Mouse (Mus musculus): Measurements from ENCODE around the gene Nrarp. TPM values are rescaled to one million over a fixed set of nuclear protein-coding genes. Genes with fewer than 3 reads are reported as not detected.

The Nrarp gene
- polyA plus RNA-seq, 1 experiment from 2014 or later, result 16.8 TPM

- peaks cover 49% of the 10 kb centered on the region for H3K4me1 ChIP-seq
- no peaks in the 10 kb centered on the region; the same call in 1 of the 2 replicates for H3K27me3 ChIP-seq (replicated peaks)
- 87% methylated on average over 4 of the region's 4 CpGs for WGBS
- H3K9me3 ChIP-seq (replicated peaks), result no peaks in the 10 kb centered on the region
- no peak overlapping the region for H3K4me3 ChIP-seq (replicated peaks)
- no peak overlapping the region for H3K4me2 ChIP-seq
- H3K27ac ChIP-seq (replicated peaks), result no peak overlapping the region
- H3K9ac ChIP-seq (replicated peaks), result no peak overlapping the region
- H3K36me3 ChIP-seq, result no peaks in the 10 kb centered on the region
- ATAC-seq (ENCODE audit: low FRiP score), result no peak
Measured at GRCm38 (mm10) chr2:25175690-25176078, 4.9 kb upstream of the Nrarp start.

GRCm38 (mm10) chr2:25176573-25176972 lies 4.0 kb upstream of the Nrarp start:
- ATAC-seq (ENCODE audit: low FRiP score), result no peak
- H3K27me3 ChIP-seq (replicated peaks), result no peaks in the 10 kb centered on the region; the same call in 1 of the 2 replicates
- WGBS, result 60% methylated on average over 6 of the region's 6 CpGs
- peak overlapping the region; percentile 32 for H3K4me2 ChIP-seq
- H3K36me3 ChIP-seq, result no peaks in the 10 kb centered on the region
- no peak overlapping the region for H3K4me3 ChIP-seq (replicated peaks)
- no peaks in the 10 kb centered on the region for H3K9me3 ChIP-seq (replicated peaks)
- peak overlapping the region; percentile 80 for H3K27ac ChIP-seq (replicated peaks)
- H3K9ac ChIP-seq (replicated peaks), result 0 out of 2 replicates have a peak overlapping the region, but pooled peaks have one; percentile 14
- peaks cover 53% of the 10 kb centered on the region for H3K4me1 ChIP-seq

- H3K36me3 ChIP-seq, result no peaks in the 10 kb centered on the region
- 0 out of 2 replicates have a peak overlapping the region, but pooled peaks have one; percentile 8 for H3K9ac ChIP-seq (replicated peaks)
- H3K9me3 ChIP-seq (replicated peaks), result no peaks in the 10 kb centered on the region
- H3K4me3 ChIP-seq (replicated peaks), result peak overlapping the region; percentile 12; the same call in 1 of the 2 replicates
- no peak for ATAC-seq (ENCODE audit: low FRiP score)
- H3K4me2 ChIP-seq, result peak overlapping the region; percentile 32
- H3K4me1 ChIP-seq, result peaks cover 58% of the 10 kb centered on the region
- 26% methylated on average over 4 of the region's 4 CpGs for WGBS
- H3K27me3 ChIP-seq (replicated peaks), result no peaks in the 10 kb centered on the region; the same call in 1 of the 2 replicates
- H3K27ac ChIP-seq (replicated peaks), result peak overlapping the region; percentile 80
Measured at GRCm38 (mm10) chr2:25177076-25177475, 3.5 kb upstream of the Nrarp start.

- H3K27me3 ChIP-seq (replicated peaks), result no peaks in the 10 kb centered on the region; the same call in 1 of the 2 replicates
- peak overlapping the region; percentile 12; the same call in 1 of the 2 replicates for H3K4me3 ChIP-seq (replicated peaks)
- peak overlapping the region; percentile 32 for H3K4me2 ChIP-seq
- 6% methylated on average over 6 of the region's 6 CpGs for WGBS
- no peaks in the 10 kb centered on the region for H3K9me3 ChIP-seq (replicated peaks)
- H3K36me3 ChIP-seq, result no peaks in the 10 kb centered on the region
- H3K9ac ChIP-seq (replicated peaks), result no peak overlapping the region
- peaks cover 63% of the 10 kb centered on the region for H3K4me1 ChIP-seq
- peak overlapping the region; percentile 80 for H3K27ac ChIP-seq (replicated peaks)
- ATAC-seq (ENCODE audit: low FRiP score), result peak; percentile 23
Measured at GRCm38 (mm10) chr2:25177685-25178084, 2.9 kb upstream of the Nrarp start.

- Histone ChIP-seq H3K9me3 (replicated peaks) (no peaks in the 10 kb centered on the region), H3K27me3 (replicated peaks) (no peaks in the 10 kb centered on the region; the same call in 1 of the 2 replicates), H3K4me1 (peaks cover 68% of the 10 kb centered on the region), H3K4me2 (peak overlapping the region; percentile 32), H3K9ac (replicated peaks) (no peak overlapping the region), H3K36me3 (no peaks in the 10 kb centered on the region), H3K27ac (replicated peaks) (peak overlapping the region; percentile 80), H3K4me3 (replicated peaks) (no peak overlapping the region)
- WGBS, result 15% methylated on average over 10 of the region's 10 CpGs
- no peak for ATAC-seq (ENCODE audit: low FRiP score)
Measured at GRCm38 (mm10) chr2:25178285-25178972, 2.1 kb upstream of the Nrarp start.

- Histone ChIP-seq H3K9me3 (replicated peaks) (no peaks in the 10 kb centered on the region), H3K4me2 (peak overlapping the region; percentile 89), H3K27me3 (replicated peaks) (no peaks in the 10 kb centered on the region; the same call in 1 of the 2 replicates), H3K4me3 (replicated peaks) (peak overlapping the region; percentile 62), H3K9ac (replicated peaks) (0 out of 2 replicates have a peak overlapping the region, but pooled peaks have one; percentile 30), H3K36me3 (no peaks in the 10 kb centered on the region), H3K4me1 (peaks cover 79% of the 10 kb centered on the region), H3K27ac (replicated peaks) (peak overlapping the region; percentile 81)
- 18% methylated on average over 15 of the region's 15 CpGs for WGBS
- no peak for ATAC-seq (ENCODE audit: low FRiP score)
Measured at GRCm38 (mm10) chr2:25179566-25180217, 866 bp upstream of the Nrarp start.

GRCm38 (mm10) chr2:25180973-25181890 lies 674 bp downstream of the Nrarp start:
- Histone ChIP-seq H3K4me1 (peaks cover 87% of the 10 kb centered on the region), H3K9me3 (replicated peaks) (no peaks in the 10 kb centered on the region), H3K4me3 (replicated peaks) (peak overlapping the region; percentile 62), H3K27me3 (replicated peaks) (no peaks in the 10 kb centered on the region; the same call in 1 of the 2 replicates), H3K36me3 (no peaks in the 10 kb centered on the region), H3K9ac (replicated peaks) (peak overlapping the region; percentile 57), H3K4me2 (peak overlapping the region; percentile 89), H3K27ac (replicated peaks) (peak overlapping the region; percentile 81)
- ATAC-seq (ENCODE audit: low FRiP score), result peak; percentile 42
- under 1% methylated on average over 100 of the region's 100 CpGs for WGBS

- Histone ChIP-seq H3K9me3 (replicated peaks) (no peaks in the 10 kb centered on the region), H3K27ac (replicated peaks) (peak overlapping the region; percentile 81), H3K4me3 (replicated peaks) (peak overlapping the region; percentile 62), H3K9ac (replicated peaks) (peak overlapping the region; percentile 57), H3K36me3 (no peaks in the 10 kb centered on the region), H3K4me1 (peaks cover 84% of the 10 kb centered on the region), H3K27me3 (replicated peaks) (no peaks in the 10 kb centered on the region; the same call in 1 of the 2 replicates), H3K4me2 (peak overlapping the region; percentile 89)
- 0% methylated on average over 17 of the region's 17 CpGs for WGBS
- ATAC-seq (ENCODE audit: low FRiP score), result no peak
Measured at GRCm38 (mm10) chr2:25181891-25182397, 1.4 kb downstream of the Nrarp start.

GRCm38 (mm10) chr2:25182664-25183063 lies 2.1 kb downstream of the Nrarp start:
- no peaks in the 10 kb centered on the region for H3K9me3 ChIP-seq (replicated peaks)
- no peaks in the 10 kb centered on the region; the same call in 1 of the 2 replicates for H3K27me3 ChIP-seq (replicated peaks)
- WGBS, result 7% methylated on average over 6 of the region's 6 CpGs
- peaks cover 77% of the 10 kb centered on the region for H3K4me1 ChIP-seq
- peak overlapping the region; percentile 89 for H3K4me2 ChIP-seq
- H3K4me3 ChIP-seq (replicated peaks), result peak overlapping the region; percentile 62
- H3K9ac ChIP-seq (replicated peaks), result peak overlapping the region; percentile 26; the same call in 1 of the 2 replicates
- 0 out of 2 replicates have a peak overlapping the region, but pooled peaks have one; percentile 11 for H3K27ac ChIP-seq (replicated peaks)
- H3K36me3 ChIP-seq, result no peaks in the 10 kb centered on the region
- no peak for ATAC-seq (ENCODE audit: low FRiP score)

- no peaks in the 10 kb centered on the region for H3K36me3 ChIP-seq
- no peaks in the 10 kb centered on the region for H3K9me3 ChIP-seq (replicated peaks)
- H3K4me2 ChIP-seq, result peak overlapping the region; percentile 89
- no peak for ATAC-seq (ENCODE audit: low FRiP score)
- H3K27me3 ChIP-seq (replicated peaks), result no peaks in the 10 kb centered on the region; the same call in 1 of the 2 replicates
- H3K4me3 ChIP-seq (replicated peaks), result peak overlapping the region; percentile 62
- peaks cover 70% of the 10 kb centered on the region for H3K4me1 ChIP-seq
- H3K27ac ChIP-seq (replicated peaks), result no peak overlapping the region
- no peak overlapping the region for H3K9ac ChIP-seq (replicated peaks)
- 38% methylated on average over 2 of the region's 2 CpGs for WGBS
Measured at GRCm38 (mm10) chr2:25183336-25183735, 2.8 kb downstream of the Nrarp start.

- no peak overlapping the region for H3K4me3 ChIP-seq (replicated peaks)
Measured at GRCm38 (mm10) chr2:25184496-25184895, 3.9 kb downstream of the Nrarp start.

More at GRCm38 (mm10) chr2:25184496-25184895, 3.9 kb downstream of the Nrarp start:
- Histone ChIP-seq H3K27ac (replicated peaks) (no peak overlapping the region), H3K27me3 (replicated peaks) (no peaks in the 10 kb centered on the region; the same call in 1 of the 2 replicates), H3K9ac (replicated peaks) (no peak overlapping the region), H3K9me3 (replicated peaks) (no peaks in the 10 kb centered on the region), H3K36me3 (no peaks in the 10 kb centered on the region), H3K4me1 (peaks cover 61% of the 10 kb centered on the region), H3K4me2 (no peak overlapping the region)
- no peak for ATAC-seq (ENCODE audit: low FRiP score)
- WGBS, result 90% methylated on average over 7 of the region's 7 CpGs

All from neural tube, embryonic 15.5 days (tissue).